Mouse (Mus musculus): ENCODE results near the gene Vdr. TPM values are rescaled to one million over a fixed set of nuclear protein-coding genes. Genes with fewer than 3 reads are reported as not detected.

Vdr gene
- total RNA-seq, 2 experiments from 2014 or later = 5.3 to 5.4 TPM

DNA sequence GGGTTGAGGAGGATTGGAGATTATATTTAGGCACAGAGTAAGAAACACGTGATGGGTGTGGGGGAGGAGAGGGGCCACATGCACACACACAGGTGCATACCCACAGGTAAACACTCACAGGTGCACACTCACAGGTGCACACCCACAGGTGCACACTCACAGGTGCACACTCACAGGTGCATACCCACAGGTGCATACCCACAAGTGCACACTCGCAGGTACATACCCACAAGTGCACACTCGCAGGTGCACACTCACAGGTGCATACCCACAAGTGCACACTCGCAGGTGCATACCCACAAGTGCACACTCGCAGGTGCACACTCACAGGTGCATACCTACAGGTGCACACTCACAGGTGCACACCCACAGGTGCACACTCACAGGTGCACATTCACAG lies 100.0 kb downstream of the Vdr start:
- no peak for DNase-seq

- DNase-seq = peak; percentile 83
These were observed 100.5 kb downstream of the Vdr start for GRCm38 (mm10) chr15:97809942-97810341.

- DNase-seq = no peak
These were observed 101.2 kb downstream of the Vdr start for GRCm38 (mm10) chr15:97809206-97809605.

DNA sequence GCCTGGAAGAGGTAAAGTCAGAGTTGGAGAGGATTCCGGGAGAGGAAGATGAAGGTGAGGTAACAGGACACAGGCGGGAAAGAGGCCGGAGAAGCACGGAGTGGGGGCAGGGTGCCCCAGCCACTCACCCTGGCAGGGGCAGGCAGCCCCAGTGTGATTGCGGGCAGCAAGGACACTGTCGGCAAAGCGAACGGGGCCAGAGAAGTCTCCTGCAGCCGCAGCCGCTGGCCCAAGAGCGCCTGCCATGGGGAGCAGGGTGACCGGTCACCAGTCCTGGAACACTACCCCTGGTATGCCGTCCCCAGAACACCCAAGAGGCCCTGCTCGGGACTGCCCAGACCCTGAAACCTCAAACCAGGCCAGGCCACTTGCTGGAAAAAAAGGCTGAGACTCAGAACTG lies 101.9 kb downstream of the Vdr start:
- no peak for DNase-seq

DNA sequence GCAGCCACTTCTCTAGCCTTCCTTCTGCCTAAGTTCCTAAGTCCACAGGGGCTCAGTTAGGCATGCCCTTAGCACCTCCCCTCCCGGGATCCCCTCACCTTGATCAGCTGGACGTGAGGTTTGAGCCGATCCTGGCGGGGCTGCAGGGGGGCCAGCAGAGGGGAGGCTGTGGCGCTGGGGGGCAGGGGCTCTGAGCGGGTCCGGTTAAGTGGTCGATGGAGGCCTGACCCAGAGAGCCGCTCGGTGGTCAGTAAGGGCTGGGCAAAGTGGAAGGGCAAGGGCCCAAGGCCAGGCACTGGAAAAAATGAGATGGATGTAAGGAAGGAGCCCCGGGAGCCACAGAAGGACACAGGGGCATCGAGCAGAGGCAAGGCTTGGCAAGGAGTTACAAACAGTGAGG lies 102.6 kb downstream of the Vdr start:
- no peak for DNase-seq

Other genes starting within 250 kb of the Vdr start
- gene Rpap3, start 204.8 kb downstream of the Vdr start, total RNA-seq (2021) = 10 to 100 TPM; 14.1 to 18.8 TPM
- gene Endou, start 179.3 kb downstream of the Vdr start, total RNA-seq (2021) = 1 to 10 TPM; 1.1 to 1.2 TPM
- gene Rapgef3, start 142.7 kb downstream of the Vdr start, total RNA-seq (2021) = 10 to 100 TPM; 22.1 to 24.2 TPM
- 10 to 100 TPM; 66.1 to 78.6 TPM for gene Slc48a1, start 132.1 kb downstream of the Vdr start, total RNA-seq (2021)
- gene Hdac7, start 66.1 kb downstream of the Vdr start, total RNA-seq (2021) = 10 to 100 TPM; 50.4 to 76.7 TPM
- 10 to 100 TPM; 38.1 to 49.5 TPM for gene Tmem106c, start 53.6 kb upstream of the Vdr start, total RNA-seq (2021)
- gene Col2a1, start 94.1 kb upstream of the Vdr start, total RNA-seq (2021) = 10 to 100 TPM in 1 of 2 experiments, under 1 TPM in 1; 0.33 to 17.3 TPM
- 100 to 1,000 TPM in 1 of 2 experiments, 10 to 100 TPM in 1; 77.0 to 168 TPM for gene Pfkm, start 182.0 kb upstream of the Vdr start, total RNA-seq (2021)
- 10 to 100 TPM; 17.2 to 22.8 TPM for gene Senp1, start 183.1 kb upstream of the Vdr start, total RNA-seq (2021)

Measured in adrenal gland, postnatal 10 days (tissue).